Mouse (Mus musculus) midbrain, embryonic 12.5 days (tissue): ENCODE results near the gene Nelfb. TPM values are rescaled to one million over a fixed set of nuclear protein-coding genes. Genes with fewer than 3 reads are reported as not detected.

Experiments
- ATAC-seq: fragments of 200-750 bp; cut with Nextera tagmentation; 2 replicates; pipeline ENCODE4 v1.8.0; 2017; ENCODE audit warnings: low read depth, moderate TSS enrichment, moderate library complexity; ENCODE audit not compliant: low FRiP score
- H3K27ac ChIP-seq: fragments of 300-500 bp; sonication (generic); replicated peaks from 2 replicates; pipeline ENCODE4 v1.5.1; 2016; ENCODE audit warnings: mild to moderate bottlenecking
- H3K27me3 ChIP-seq: fragments of 300-500 bp; sonication (generic); 2 replicates; pipeline ENCODE4 v1.6.1; 2016; ENCODE audit warnings: mild to moderate bottlenecking
- H3K36me3 ChIP-seq: fragments of 300-500 bp; sonication (generic); 2 replicates; pipeline ENCODE4 v1.6.1; 2016
- H3K4me1 ChIP-seq: fragments of 300-500 bp; sonication (generic); 2 replicates; pipeline ENCODE4 v1.6.1; 2016
- H3K4me2 ChIP-seq: fragments of 300-500 bp; sonication (generic); replicated peaks from 2 replicates; pipeline ENCODE4 v1.6.1; 2016; ENCODE audit warnings: mild to moderate bottlenecking, moderate library complexity
- H3K4me3 ChIP-seq: fragments of 300-500 bp; sonication (generic); 2 replicates; pipeline ENCODE4 v1.5.1; 2016; ENCODE audit warnings: mild to moderate bottlenecking
- H3K9ac ChIP-seq: fragments of 300-500 bp; sonication (generic); replicated peaks from 2 replicates; pipeline ENCODE4 v1.6.1; 2016; ENCODE audit warnings: mild to moderate bottlenecking, moderate library complexity
- H3K9me3 ChIP-seq: fragments of 300-500 bp; sonication (generic); 2 replicates; pipeline ENCODE4 v1.6.1; 2016; ENCODE audit warnings: mild to moderate bottlenecking
- WGBS: fragments of 180-500 bp; shearing (Covaris S2); methylation state at CpG from one replicate; pipeline ENCODE4 v1.1.7; 2016; 5-methylcytosine and 5-hydroxymethylcytosine counted together
- polyA plus RNA-seq: library from polyadenylated mRNA; unstranded; fragments of >200 nt; fragmentation: Nextera tagmentation; extraction: Ambion mirVana; gene quantifications from 2 replicates; pipeline ENCODE4 v1.2.1, GENCODE M21; 2016

Nelfb gene
- polyA plus RNA-seq, 1 experiment from 2014 or later, result 123 TPM

DNA sequence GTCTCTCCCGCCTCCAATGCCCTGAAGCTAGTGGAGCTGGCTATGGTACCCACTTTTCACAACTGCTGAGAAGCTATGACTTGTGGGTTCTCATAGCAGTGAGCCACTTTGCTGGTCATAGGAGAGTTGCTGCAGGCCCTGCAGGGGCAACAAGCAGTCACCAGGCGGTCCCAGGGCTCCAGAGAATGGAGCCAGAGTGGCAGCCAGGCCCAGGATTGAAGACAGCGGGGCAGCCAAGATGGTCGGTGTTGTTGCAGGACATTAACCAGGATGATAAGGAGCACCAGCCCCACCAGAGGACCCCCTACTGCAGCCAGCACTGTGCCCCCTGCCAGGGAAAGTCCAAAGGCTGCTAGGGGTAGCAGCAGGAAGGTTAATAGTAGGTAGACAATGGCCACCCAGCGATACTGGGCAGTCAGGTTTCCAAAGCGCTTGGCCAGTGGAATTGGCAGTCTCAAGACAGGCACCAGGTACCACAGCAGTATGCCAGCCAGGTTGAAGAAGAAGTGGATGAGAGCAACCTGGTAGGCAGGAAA is 17.8 kb upstream of the Nelfb start:
- ATAC-seq, result no peak
- H3K4me3 ChIP-seq, result no peak overlapping the region
- peaks cover 11% of the 10 kb centered on the region for H3K4me1 ChIP-seq
- no peak overlapping the region for H3K9ac ChIP-seq
- WGBS, result 70% methylated on average over 6 of the region's 6 CpGs
- H3K36me3 ChIP-seq, result no peaks in the 10 kb centered on the region
- no peaks in the 10 kb centered on the region for H3K9me3 ChIP-seq
- H3K4me2 ChIP-seq, result peak overlapping the region; percentile 34; the same call in 1 of the 2 replicates
- H3K27ac ChIP-seq, result 0 out of 2 replicates have a peak overlapping the region, but pooled peaks have one; percentile 44
- peaks cover 21% of the 10 kb centered on the region for H3K27me3 ChIP-seq

DNA sequence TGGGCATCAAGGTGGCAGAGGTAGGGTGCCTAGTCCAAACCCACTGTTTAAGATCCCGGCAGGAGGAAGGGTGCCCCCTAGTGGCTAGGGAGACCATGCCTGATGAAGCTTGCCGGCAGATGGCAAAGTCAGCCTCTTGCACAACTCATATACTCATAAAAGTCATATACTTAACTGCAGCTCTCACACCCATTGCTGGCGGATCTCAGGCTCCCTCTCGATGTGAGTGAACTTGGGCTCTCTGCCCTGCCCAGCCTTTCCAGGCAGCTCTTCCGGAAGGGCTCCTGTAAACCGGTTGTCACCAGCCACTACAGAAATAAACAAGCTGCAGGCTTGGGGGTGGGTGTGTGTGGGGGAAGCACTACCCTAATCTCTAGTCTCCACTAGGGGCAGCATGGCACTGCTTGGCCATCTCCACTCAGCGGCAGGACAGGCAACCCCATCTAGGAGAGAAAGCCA is 17.2 kb upstream of the Nelfb start:
- Histone ChIP-seq H3K36me3 (no peaks in the 10 kb centered on the region), H3K9me3 (no peaks in the 10 kb centered on the region), H3K27me3 (peaks cover 21% of the 10 kb centered on the region), H3K9ac (no peak overlapping the region), H3K4me3 (peak overlapping the region; percentile 6; the same call in 1 of the 2 replicates), H3K27ac (peak overlapping the region; percentile 44; the same call in 1 of the 2 replicates), H3K4me2 (peak overlapping the region; percentile 34), H3K4me1 (peaks cover 15% of the 10 kb centered on the region)
- WGBS, result 0% methylated on average over 7 of the region's 7 CpGs
- no peak for ATAC-seq

- ATAC-seq, result no peak
- H3K4me2 ChIP-seq, result no peak overlapping the region
- peaks cover 20% of the 10 kb centered on the region for H3K27me3 ChIP-seq
- no peaks in the 10 kb centered on the region for H3K36me3 ChIP-seq
- peaks cover 22% of the 10 kb centered on the region for H3K4me1 ChIP-seq
- WGBS, result 88% methylated on average over 4 of the region's 4 CpGs
- H3K4me3 ChIP-seq, result no peak overlapping the region
- H3K27ac ChIP-seq, result no peak overlapping the region
- H3K9ac ChIP-seq, result no peak overlapping the region
- no peaks in the 10 kb centered on the region for H3K9me3 ChIP-seq
These were observed 16.1 kb upstream of the Nelfb start for GRCm38 (mm10) chr2:25227406-25227805.

DNA sequence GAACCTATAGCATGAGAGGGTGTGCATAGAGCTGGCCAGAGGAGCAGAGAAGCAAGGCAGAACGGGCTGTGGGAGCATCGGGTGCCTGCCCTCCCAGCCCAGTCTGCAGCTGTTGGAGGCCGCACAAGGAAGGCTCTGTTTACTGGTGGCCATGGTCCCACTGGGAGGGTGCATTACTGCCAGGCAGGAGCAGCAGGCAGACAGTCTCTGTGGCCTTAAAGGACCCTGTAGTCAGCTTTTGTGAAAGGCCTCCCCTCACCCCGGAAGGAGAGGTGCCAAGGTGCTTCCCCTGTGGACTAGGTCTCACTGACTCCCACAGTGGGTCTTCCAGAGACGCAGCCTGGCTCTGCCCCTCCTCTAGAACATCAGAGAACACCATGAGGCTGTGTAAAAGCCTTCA is 15.6 kb upstream of the Nelfb start:
- H3K4me3 ChIP-seq, result no peak overlapping the region
- peaks cover 18% of the 10 kb centered on the region for H3K27me3 ChIP-seq
- H3K9ac ChIP-seq, result no peak overlapping the region
- H3K4me1 ChIP-seq, result peaks cover 22% of the 10 kb centered on the region
- H3K9me3 ChIP-seq, result no peaks in the 10 kb centered on the region
- no peak overlapping the region for H3K27ac ChIP-seq
- no peak overlapping the region for H3K4me2 ChIP-seq
- ATAC-seq, result no peak
- WGBS, result 86% methylated on average over 5 of the region's 5 CpGs
- peaks cover 2% of the 10 kb centered on the region for H3K36me3 ChIP-seq

DNA sequence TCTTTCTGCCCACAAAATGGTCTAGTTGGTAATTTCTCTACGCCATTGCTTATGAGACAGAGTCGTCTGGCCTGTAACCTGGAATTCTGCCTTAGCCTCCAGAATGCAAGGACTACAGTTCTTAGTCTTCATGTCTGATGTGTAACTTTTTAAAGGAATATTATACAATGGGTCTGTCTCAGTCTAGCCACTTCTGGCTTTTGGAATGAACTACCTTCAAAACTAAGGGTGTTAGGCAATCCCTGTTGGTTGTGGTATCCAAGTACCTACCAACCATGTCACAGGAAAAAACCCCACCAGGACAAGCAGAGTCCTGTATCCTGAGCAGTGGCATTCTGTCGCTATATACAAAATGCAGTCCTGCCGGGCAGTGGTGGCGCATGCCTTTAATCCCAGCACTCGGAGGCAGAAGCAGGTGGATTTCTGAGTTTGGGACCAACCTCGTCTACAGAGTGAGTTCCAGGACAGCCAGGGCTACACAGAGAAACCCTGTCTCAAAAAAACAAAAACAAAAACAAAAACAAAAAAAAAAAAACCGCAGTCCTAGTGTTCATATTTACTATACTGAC is 14.6 kb upstream of the Nelfb start:
- peak overlapping the region; percentile 60; the same call in 1 of the 2 replicates for H3K9ac ChIP-seq

DNA sequence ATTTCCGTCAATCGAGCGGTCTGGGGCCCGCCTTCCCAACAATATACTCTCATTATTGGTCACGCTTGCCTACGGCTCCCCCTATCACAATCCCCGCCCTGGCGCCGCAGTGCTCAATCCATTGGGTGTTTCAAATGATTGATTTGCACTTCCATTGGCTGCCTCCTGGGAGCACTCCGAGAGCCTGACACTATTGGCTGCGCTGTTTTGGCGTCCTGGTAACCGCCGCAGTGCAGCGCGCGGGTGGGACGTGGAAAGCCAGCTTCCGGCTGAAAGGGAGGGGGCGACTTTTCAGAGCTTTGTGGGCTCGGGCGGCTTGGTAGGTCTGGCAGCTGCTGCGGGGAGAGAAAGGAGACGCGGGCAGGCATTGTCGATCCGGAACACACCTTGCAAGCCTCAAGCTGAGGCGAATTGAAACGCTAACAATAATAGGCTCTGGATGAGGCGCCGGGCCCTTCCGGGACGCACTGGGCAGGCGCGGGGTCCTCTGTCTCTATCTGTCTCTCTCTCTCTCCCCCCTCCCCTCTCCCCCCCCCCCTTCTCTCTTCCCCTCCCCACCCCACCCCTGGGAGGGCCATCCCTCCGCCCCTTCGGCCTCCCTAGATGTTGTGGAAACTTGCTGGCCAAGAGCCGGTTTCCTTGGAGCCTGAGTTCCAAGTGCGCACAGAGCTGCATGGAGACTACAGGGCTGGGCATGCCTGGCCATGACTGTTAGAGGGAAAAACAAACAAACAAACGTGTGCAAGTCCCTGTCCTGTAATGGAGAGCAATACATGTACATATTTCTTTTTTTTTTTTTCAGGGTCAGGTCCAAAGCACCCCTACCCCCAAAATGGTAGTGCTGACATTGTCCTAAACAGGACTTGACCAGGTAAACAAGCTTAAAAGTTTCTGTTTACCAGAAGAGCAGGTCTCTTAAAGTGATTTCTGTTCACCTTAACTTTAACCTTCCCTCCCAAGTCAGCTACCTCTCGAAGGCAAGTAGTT is 13.8 kb upstream of the Nelfb start:
- H3K27ac ChIP-seq, result peak overlapping the region; percentile 97
- WGBS, result 2% methylated on average over 39 of the region's 41 CpGs
- peaks cover 12% of the 10 kb centered on the region for H3K36me3 ChIP-seq
- H3K9ac ChIP-seq, result peak overlapping the region; percentile 60
- H3K4me3 ChIP-seq, result peak overlapping the region; percentile 72
- ATAC-seq, result peak; percentile 97
- H3K4me2 ChIP-seq, result peak overlapping the region; percentile 52
- H3K4me1 ChIP-seq, result peaks cover 22% of the 10 kb centered on the region
- H3K9me3 ChIP-seq, result no peaks in the 10 kb centered on the region
- peaks cover 11% of the 10 kb centered on the region for H3K27me3 ChIP-seq

More for the DNA sequence above, 14.6 kb upstream of the Nelfb start:
- peaks cover 18% of the 10 kb centered on the region for H3K27me3 ChIP-seq
- H3K9me3 ChIP-seq, result no peaks in the 10 kb centered on the region
- H3K4me1 ChIP-seq, result peaks cover 22% of the 10 kb centered on the region
- no peak for ATAC-seq
- peak overlapping the region; percentile 72 for H3K4me3 ChIP-seq
- peaks cover 12% of the 10 kb centered on the region for H3K36me3 ChIP-seq
- H3K4me2 ChIP-seq, result peak overlapping the region; percentile 52
- WGBS, result 74% methylated on average over 8 of the region's 8 CpGs
- peak overlapping the region; percentile 97 for H3K27ac ChIP-seq

GRCm38 (mm10) chr2:25224492-25224765 is 13.1 kb upstream of the Nelfb start, which contains the start of gene Tubb4b:
Gene Tubb4b (minus strand): TSS chr2:25224702.
- Histone ChIP-seq H3K4me3 (peak within 1 kb of the TSS; percentile 72), H3K9me3 (no peaks in the 10 kb centered on the region), H3K4me2 (peak within 1 kb of the TSS; percentile 96), H3K9ac (peak within 1 kb of the TSS; percentile 81), H3K27ac (peak within 1 kb of the TSS; percentile 97), H3K36me3 (peaks cover 12% of the 10 kb centered on the region), H3K4me1 (peaks cover 22% of the 10 kb centered on the region), H3K27me3 (peaks cover 5% of the 10 kb centered on the region; the same call in 1 of the 2 replicates)
- ATAC-seq, result no peak
- under 1% methylated on average over 17 of the region's 17 CpGs for WGBS

GRCm38 (mm10) chr2:25223681-25224491 is 12.6 kb upstream of the Nelfb start:
- ATAC-seq, result peak; percentile 14
- peaks cover 12% of the 10 kb centered on the region for H3K36me3 ChIP-seq
- 2% methylated on average over 52 of the region's 53 CpGs for WGBS

GRCm38 (mm10) chr2:25221331-25221772 is 10.1 kb upstream of the Nelfb start:
- Histone ChIP-seq H3K9me3 (no peaks in the 10 kb centered on the region), H3K4me2 (no peak overlapping the region), H3K27me3 (no peaks in the 10 kb centered on the region), H3K4me3 (no peak overlapping the region), H3K27ac (no peak overlapping the region), H3K9ac (no peak overlapping the region), H3K36me3 (peaks cover 12% of the 10 kb centered on the region), H3K4me1 (peaks cover 18% of the 10 kb centered on the region)
- 75% methylated on average over 5 of the region's 5 CpGs for WGBS
- ATAC-seq, result no peak

More at GRCm38 (mm10) chr2:25223681-25224491, 12.6 kb upstream of the Nelfb start:
- no peaks in the 10 kb centered on the region for H3K27me3 ChIP-seq
- peaks cover 20% of the 10 kb centered on the region for H3K4me1 ChIP-seq
- peak overlapping the region; percentile 89 for H3K27ac ChIP-seq
- H3K9me3 ChIP-seq, result no peaks in the 10 kb centered on the region
- H3K9ac ChIP-seq, result peak overlapping the region; percentile 81
- peak overlapping the region; percentile 96 for H3K4me2 ChIP-seq
- H3K4me3 ChIP-seq, result peak overlapping the region; percentile 72

DNA sequence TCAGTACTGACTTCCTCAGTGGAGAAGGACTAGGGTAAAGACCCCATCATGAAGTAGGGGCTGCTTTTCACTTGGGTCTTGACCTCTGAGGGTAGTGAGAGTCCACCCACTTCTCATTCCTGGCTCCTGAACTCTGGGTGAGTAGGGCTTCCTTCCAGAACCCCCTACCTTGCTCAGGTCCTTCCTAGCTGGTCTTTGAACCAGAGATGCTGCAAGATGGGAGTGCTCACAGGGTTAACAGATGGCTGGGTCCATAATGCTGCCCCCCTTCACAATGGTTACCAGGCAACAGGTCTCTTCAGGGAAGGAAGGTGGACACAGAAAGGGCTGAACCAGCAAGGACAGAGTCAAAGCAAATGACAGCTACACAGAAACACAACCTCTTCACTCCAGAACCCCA is 7.2 kb upstream of the Nelfb start, which contains the start of gene Fam166a:
Gene Fam166a, plus strand, starts transcription at position 301 of the 400 bp plus-strand sequence.
- H3K4me2 ChIP-seq, result no peak within 1 kb of the TSS
- peaks cover 12% of the 10 kb centered on the region for H3K36me3 ChIP-seq
- H3K9me3 ChIP-seq, result no peaks in the 10 kb centered on the region
- 0 out of 2 replicates have a peak within 1 kb of the TSS, but pooled peaks have one; percentile 20 for H3K9ac ChIP-seq
- no peak for ATAC-seq
- no peak within 1 kb of the TSS for H3K27ac ChIP-seq
- H3K4me3 ChIP-seq, result no peak within 1 kb of the TSS
- H3K4me1 ChIP-seq, result peaks cover 6% of the 10 kb centered on the region
- peaks cover 9% of the 10 kb centered on the region for H3K27me3 ChIP-seq

DNA sequence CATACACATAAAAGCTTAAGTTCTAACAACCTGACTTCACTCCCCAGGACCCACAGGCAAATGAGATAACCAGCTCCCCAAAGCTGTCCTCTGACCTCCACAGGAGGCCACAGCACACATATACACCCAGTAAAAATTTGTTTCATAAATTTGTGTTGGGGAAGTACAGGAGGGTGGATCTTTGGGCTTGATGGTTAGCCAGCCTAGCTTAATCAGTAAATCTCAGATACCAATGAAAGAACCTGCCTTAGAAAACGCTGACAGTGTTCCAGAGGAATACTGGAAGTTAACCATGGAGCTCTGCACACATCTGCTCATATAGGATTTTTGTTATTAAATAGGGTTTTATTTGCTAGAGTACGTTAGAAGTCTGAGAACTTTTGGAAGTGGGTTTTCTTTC is 6.4 kb upstream of the Nelfb start:
- H3K9me3 ChIP-seq, result no peaks in the 10 kb centered on the region
- H3K9ac ChIP-seq, result no peak overlapping the region
- no peaks in the 10 kb centered on the region; the same call in 1 of the 2 replicates for H3K4me1 ChIP-seq
- no peak overlapping the region for H3K4me2 ChIP-seq
- no peak overlapping the region for H3K4me3 ChIP-seq
- no peak for ATAC-seq
- peaks cover 12% of the 10 kb centered on the region for H3K36me3 ChIP-seq
- H3K27me3 ChIP-seq, result peaks cover 15% of the 10 kb centered on the region
- H3K27ac ChIP-seq, result no peak overlapping the region
- 64% methylated on average over 2 of the region's 2 CpGs for WGBS
